Mouse (Mus musculus) thymus, adult 2 months (tissue): ENCODE measurements around the gene Ahcy. TPM values are rescaled to one million over a fixed set of nuclear protein-coding genes. Genes with fewer than 3 reads are reported as not detected.
A peak's percentile ranks its signal among the peaks of the same experiment; 100 is the strongest.

Experiments used
- DNase-seq: peaks from one replicate; pipeline ENCODE4 v3.0.0; 2021
- H3K27ac ChIP-seq: fragments of 200-500 bp; 2 replicates; pipeline ENCODE4 v1.5.1; 2012; ENCODE audit warnings: low read length, control low read depth; ENCODE audit not compliant: control insufficient read depth, insufficient read depth
- H3K27me3 ChIP-seq: fragments of 200-500 bp; 2 replicates; pipeline ENCODE4 v1.6.1; 2012; ENCODE audit warnings: mild to moderate bottlenecking, low read length, moderate library complexity, mixed read lengths; ENCODE audit not compliant: control insufficient read depth, insufficient read depth
- H3K36me3 ChIP-seq: fragments of 200-500 bp; 2 replicates; pipeline ENCODE4 v1.6.1; 2012; ENCODE audit warnings: mild to moderate bottlenecking, low read length, moderate library complexity; ENCODE audit not compliant: control insufficient read depth, insufficient read depth
- H3K4me1 ChIP-seq: fragments of 200-500 bp; replicated peaks from 2 replicates; pipeline ENCODE4 v1.6.1; 2012; ENCODE audit warnings: low read length; ENCODE audit not compliant: control insufficient read depth, insufficient read depth
- H3K4me3 ChIP-seq: fragments of 200-500 bp; 2 replicates; pipeline ENCODE4 v1.5.1; 2012; ENCODE audit warnings: mild to moderate bottlenecking, low read length, control low read depth, moderate library complexity; ENCODE audit not compliant: control insufficient read depth, insufficient read depth
- CTCF ChIP-seq: fragments of 200-500 bp; IDR thresholded peaks from 2 replicates; pipeline ENCODE4 v1.5.1; 2012; ENCODE audit warnings: mild to moderate bottlenecking, control low read depth, low read length, moderate library complexity, borderline replicate concordance; ENCODE audit not compliant: control insufficient read depth, poor library complexity, insufficient read depth; ENCODE audit errors: extremely low read depth
- POLR2A ChIP-seq: fragments of 200-500 bp; IDR thresholded peaks from 2 replicates; pipeline ENCODE4 v1.6.1; 2012; ENCODE audit warnings: mild to moderate bottlenecking, low read length, control low read depth, moderate library complexity; ENCODE audit not compliant: control insufficient read depth, poor library complexity, insufficient read depth; ENCODE audit errors: extremely low read depth
- WGBS: fragments of 180-500 bp; shearing (Covaris S2); methylation state at CpG from one replicate; pipeline ENCODE4 v1.1.7; 2018; 5-methylcytosine and 5-hydroxymethylcytosine counted together
- polyA plus RNA-seq: library from polyadenylated mRNA; depleted of rRNA; stranded (reverse); fragments of >200 nt; gene quantifications from 2 replicates; pipeline ENCODE4 v1.2.3, GENCODE M21; 2012; rRNA removed

Ahcy gene
- polyA plus RNA-seq, 1 experiment = 90.7 TPM

DNA sequence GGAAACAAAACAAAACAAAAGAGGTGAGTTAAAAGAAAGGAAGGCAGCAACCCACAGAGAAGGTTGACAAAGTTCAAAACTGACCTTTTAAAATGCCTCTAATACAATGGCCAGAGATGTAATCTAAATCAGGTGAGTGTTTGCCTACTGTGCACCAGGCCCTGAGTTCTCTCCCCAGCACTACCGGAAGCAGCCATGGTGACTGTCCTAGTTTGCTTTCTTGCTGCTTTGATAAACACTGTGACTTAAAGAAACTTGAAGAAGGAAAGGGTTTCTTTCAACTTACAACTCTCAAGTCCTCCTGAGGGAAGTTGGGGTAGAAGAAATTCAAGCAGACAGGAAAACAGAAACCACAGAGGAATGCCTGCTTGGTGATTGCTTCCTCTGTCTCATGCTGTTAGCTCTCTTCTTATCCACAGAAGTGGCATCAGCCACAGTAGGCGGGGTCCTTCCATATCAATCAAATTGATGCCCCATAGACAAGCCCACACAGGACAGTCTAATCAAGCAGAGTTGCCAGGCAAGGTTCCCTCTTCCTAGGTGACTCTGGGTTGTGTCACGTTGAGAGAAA is 63.1 kb downstream of the Ahcy start:
- TF ChIP-seq CTCF = no peak
- no peak for TF ChIP-seq POLR2A
- WGBS = 3% methylated on average over 3 of the region's 3 CpGs
- no peaks in the 10 kb centered on the region for H3K36me3 ChIP-seq
- H3K4me1 ChIP-seq = peaks cover 5% of the 10 kb centered on the region
- no peaks in the 10 kb centered on the region; the same call in 1 of the 2 replicates for H3K27me3 ChIP-seq
- DNase-seq = peak; percentile 48
- no peak overlapping the region for H3K4me3 ChIP-seq
- no peak overlapping the region for H3K27ac ChIP-seq

Other genes starting within 250 kb of the Ahcy start
- gene Eif2s2, start 181.6 kb downstream of the Ahcy start, polyA plus RNA-seq = 9.7 and 11.0 TPM in 2 replicates
- gene Gm14226, start 56.2 kb downstream of the Ahcy start, polyA plus RNA-seq = 0.06 and 0.16 TPM in 2 replicates
- 15.4 and 16.9 TPM in 2 replicates for gene Itch, start 59.0 kb upstream of the Ahcy start, polyA plus RNA-seq
- 277 and 303 TPM in 2 replicates for gene Dynlrb1, start 162.0 kb upstream of the Ahcy start, polyA plus RNA-seq
- 159 and 161 TPM in 2 replicates for gene Map1lc3a, start 201.8 kb upstream of the Ahcy start, polyA plus RNA-seq